Mouse (Mus musculus) left cerebral cortex, postnatal 25 days (tissue): ENCODE results near the gene Sh3d21. TPM values are rescaled to one million over a fixed set of nuclear protein-coding genes. Genes with fewer than 3 reads are reported as not detected.

Experiments
- total RNA-seq, 2 experiments: library from RNA; stranded (reverse); gene quantifications; 2 replicates each; pipeline ENCODE4 v1.2.3; 2021

The Sh3d21 gene
- total RNA-seq, 2 experiments from 2014 or later: 0.27 to 0.69 TPM

Other genes starting within 250 kb of the Sh3d21 start
- gene Csf3r, start 138.9 kb downstream of the Sh3d21 start, total RNA-seq: 1 to 10 TPM; 4.6 to 4.8 TPM
- gene Mrps15, start 116.6 kb downstream of the Sh3d21 start, total RNA-seq: 10 to 100 TPM; 43.0 to 49.4 TPM
- gene Oscp1, start 104.9 kb downstream of the Sh3d21 start, total RNA-seq: 10 to 100 TPM; 45.5 to 55.8 TPM
- 10 to 100 TPM; 13.1 to 14.8 TPM for gene Lsm10, start 66.9 kb downstream of the Sh3d21 start, total RNA-seq
- 10 to 100 TPM; 33.9 to 35.6 TPM for gene Stk40, start 59.5 kb downstream of the Sh3d21 start, total RNA-seq
- 1 to 10 TPM; 4.1 to 4.4 TPM for gene Eva1b, start 15.7 kb downstream of the Sh3d21 start, total RNA-seq
- 100 to 1,000 TPM; 133 to 147 TPM for gene Thrap3, start 39.3 kb upstream of the Sh3d21 start, total RNA-seq
- 100 to 1,000 TPM; 253 to 255 TPM for gene Map7d1, start 92.9 kb upstream of the Sh3d21 start, total RNA-seq
- gene Trappc3, start 98.8 kb upstream of the Sh3d21 start, total RNA-seq: 10 to 100 TPM; 77.4 to 79.4 TPM
- gene Col8a2, start 123.3 kb upstream of the Sh3d21 start, total RNA-seq: 1 to 10 TPM; 1.1 to 1.7 TPM
- 10 to 100 TPM; 23.9 to 27.0 TPM for gene Adprhl2, start 158.2 kb upstream of the Sh3d21 start, total RNA-seq
- 1 to 10 TPM; 2.1 to 2.5 TPM for gene Tekt2, start 162.2 kb upstream of the Sh3d21 start, total RNA-seq